Mouse (Mus musculus) adrenal gland, adult 2 months (tissue): ENCODE results near the gene Akr1c21. TPM values are rescaled to one million over a fixed set of nuclear protein-coding genes. Genes with fewer than 3 reads are reported as not detected.
"Not testable (repeated sequence)": the region's sequence is repeated elsewhere in the genome, so short reads cannot be mapped to it uniquely, and the experiment has no call there.

ENCODE experiments used
- DNase-seq: peaks from one replicate; pipeline ENCODE4 v3.0.0; 2021
- long read RNA-seq: library from polyadenylated mRNA; stranded (forward); transcript quantifications from one replicate; pipeline ENCODE4 v2.0.0, GENCODE M21; 2021
- polyA plus RNA-seq: library from polyadenylated mRNA; depleted of rRNA; stranded (reverse); fragments of >200 nt; gene quantifications from 2 replicates; pipeline ENCODE4 v1.2.3, GENCODE M21; 2012; rRNA removed
- total RNA-seq, 2 experiments: library from RNA; stranded (reverse); gene quantifications; 2 replicates each; pipeline ENCODE4 v1.2.3; 2021

Akr1c21 gene
- total RNA-seq: not detected
- not detected in 2 replicates for polyA plus RNA-seq
- long read RNA-seq: 0 reads

GRCm38 (mm10) chr13:4573871-4574270, at the start of gene Akr1c21:
TSS of gene Akr1c21 (plus strand) at chr13:4574075.
- DNase-seq: no peak

- DNase-seq: no peak
Measured at GRCm38 (mm10) chr13:4559143-4559542, 14.7 kb upstream of the Akr1c21 start.

GRCm38 (mm10) chr13:4560500-4560899, 13.4 kb upstream of the Akr1c21 start:
- no peak for DNase-seq

- no peak for DNase-seq
Measured at GRCm38 (mm10) chr13:4565996-4566395, 7.9 kb upstream of the Akr1c21 start.

GRCm38 (mm10) chr13:4576921-4577320, 3.0 kb downstream of the Akr1c21 start:
- no peak for DNase-seq

GRCm38 (mm10) chr13:4603431-4603830, 29.6 kb downstream of the Akr1c21 start:
- DNase-seq: not testable (repeated sequence)

GRCm38 (mm10) chr13:4606821-4607220, 32.9 kb downstream of the Akr1c21 start:
- no peak for DNase-seq

- DNase-seq: no peak
Measured at GRCm38 (mm10) chr13:4608530-4608929, 34.7 kb downstream of the Akr1c21 start.

- peak; percentile 94 for DNase-seq
Measured at GRCm38 (mm10) chr13:4608961-4609409, 35.1 kb downstream of the Akr1c21 start, which contains the start of gene Akr1e1. TSS of gene Akr1e1 (minus strand) at chr13:4609174.

GRCm38 (mm10) chr13:4610902-4611301, 37.0 kb downstream of the Akr1c21 start:
- no peak for DNase-seq

Other genes with a start within 250 kb of the Akr1c21 start
- gene Akr1c6, start 139.8 kb upstream of the Akr1c21 start, total RNA-seq: 1 to 10 TPM in 1 of 2 experiments, not detected in 1; 2.0 TPM
- gene Akr1c6, start 139.8 kb upstream of the Akr1c21 start, polyA plus RNA-seq: not detected in 2 replicates
- gene Akr1c20, start 50.7 kb upstream of the Akr1c21 start, total RNA-seq: under 1 TPM in 1 of 2 experiments, not detected in 1; 0.69 TPM
- not detected in 2 replicates for gene Akr1c20, start 50.7 kb upstream of the Akr1c21 start, polyA plus RNA-seq
- gene Akr1e1, start 35.1 kb downstream of the Akr1c21 start, total RNA-seq: 10 to 100 TPM; 25.9 to 35.1 TPM
- 0.68 and 0.81 TPM in 2 replicates for gene Akr1e1, start 35.1 kb downstream of the Akr1c21 start, polyA plus RNA-seq